Mouse (Mus musculus): ENCODE data around the gene Insrr.
"Not testable (repeated sequence)": the region's sequence is repeated elsewhere in the genome, so short reads cannot be mapped to it uniquely, and the experiment has no call there.

The Insrr gene

DNA sequence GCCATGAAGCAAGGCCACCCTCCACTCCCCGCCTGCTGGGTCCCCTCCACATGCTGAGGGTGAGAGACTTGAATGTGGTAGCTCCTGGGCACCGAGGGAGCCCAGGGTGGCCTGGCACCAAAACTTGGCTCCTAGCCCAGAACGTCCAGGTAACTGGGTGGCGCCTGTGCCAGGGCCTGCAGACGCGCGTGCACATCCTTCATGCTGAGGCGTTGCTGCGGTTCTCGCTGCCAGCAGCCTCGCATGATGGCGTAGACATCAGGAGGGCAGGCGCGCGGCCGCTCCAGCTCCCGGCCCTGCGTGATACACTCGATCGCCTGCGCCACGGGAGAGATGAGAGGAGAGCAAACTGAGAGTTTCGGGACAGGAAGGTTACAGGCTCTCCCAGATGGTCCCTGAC is 18.5 kb upstream of the Insrr start:
- no peak for DNase-seq (ENCODE audit: low spot score in 2 of 2)

DNA sequence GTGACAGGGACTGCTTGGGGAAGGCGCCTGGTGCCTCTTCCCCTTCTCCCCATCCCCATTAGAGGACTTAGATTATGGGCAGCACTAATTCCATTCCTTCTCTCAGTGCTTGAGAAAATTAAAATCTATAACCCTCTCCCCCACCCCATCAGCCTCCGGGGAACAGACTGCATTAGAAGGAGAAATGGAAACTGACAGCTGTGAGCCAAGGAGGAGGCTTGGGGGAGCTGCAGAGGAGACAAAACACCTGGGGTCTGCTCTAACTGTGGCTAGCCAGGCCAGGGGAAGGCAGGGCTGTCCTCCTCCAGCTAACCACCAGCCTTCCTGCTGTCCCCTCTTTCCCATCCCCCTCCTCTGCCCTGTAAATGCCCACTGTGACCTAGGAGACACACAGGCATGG is 17.7 kb upstream of the Insrr start:
- DNase-seq (ENCODE audit: low spot score in 2 of 2): no peak

DNA sequence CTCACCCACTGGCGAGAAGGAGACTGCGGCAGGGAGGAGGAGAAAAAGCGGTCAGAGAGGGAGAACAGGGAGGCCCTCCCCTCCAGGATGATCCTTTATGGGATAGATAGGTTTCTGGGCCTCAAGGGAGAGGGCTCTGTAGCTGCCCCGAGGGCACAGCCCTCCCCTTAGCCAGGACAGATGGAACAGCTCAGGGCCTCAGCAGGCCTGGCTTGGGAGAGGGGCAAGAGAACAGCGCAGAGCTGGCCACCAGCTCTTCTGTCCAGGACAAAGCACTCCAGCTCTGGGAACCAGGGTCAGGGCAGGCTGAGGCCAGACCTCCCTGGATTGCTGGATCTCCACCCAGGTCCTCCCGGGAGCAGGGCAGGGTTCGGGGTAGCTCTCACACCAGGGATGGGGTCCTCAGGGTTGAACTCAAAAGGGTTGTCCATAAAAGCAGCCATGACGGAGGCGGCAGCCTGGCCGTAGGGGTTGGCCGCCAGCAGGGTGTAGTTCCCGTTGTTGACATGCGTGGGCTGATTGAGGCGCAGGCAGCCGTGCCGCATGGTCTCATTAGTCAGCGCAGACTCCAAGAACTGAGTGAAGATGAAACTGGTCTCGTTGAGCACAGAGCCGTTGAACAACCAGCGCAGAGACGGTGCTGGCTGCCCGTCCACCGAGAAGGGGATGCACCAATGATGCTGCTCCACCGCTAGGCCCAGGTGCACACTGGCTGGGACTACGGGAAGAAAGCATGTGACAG is 13.3 kb upstream of the Insrr start:
- no peak for DNase-seq (ENCODE audit: low spot score in 2 of 2)

DNA sequence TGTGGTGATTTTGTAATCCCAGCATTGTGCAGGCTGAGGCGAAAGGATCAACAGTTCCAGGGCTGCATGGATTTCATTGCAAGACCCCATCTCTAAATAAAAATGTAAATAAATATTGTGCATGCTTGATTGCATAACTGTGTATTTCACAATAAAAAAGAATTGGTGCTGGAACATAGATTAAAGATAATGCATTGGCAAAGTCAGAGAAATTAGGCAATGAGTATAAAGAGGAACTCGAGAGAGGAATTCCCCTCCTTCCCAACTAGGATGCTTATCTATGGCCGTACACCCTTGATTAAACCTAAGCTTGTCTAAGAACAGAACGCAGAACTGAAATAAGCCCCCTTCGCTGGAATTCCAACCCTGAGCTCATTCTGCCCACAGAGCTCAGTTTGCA is 11.6 kb upstream of the Insrr start:
- DNase-seq (ENCODE audit: low spot score in 2 of 2): no peak

DNA sequence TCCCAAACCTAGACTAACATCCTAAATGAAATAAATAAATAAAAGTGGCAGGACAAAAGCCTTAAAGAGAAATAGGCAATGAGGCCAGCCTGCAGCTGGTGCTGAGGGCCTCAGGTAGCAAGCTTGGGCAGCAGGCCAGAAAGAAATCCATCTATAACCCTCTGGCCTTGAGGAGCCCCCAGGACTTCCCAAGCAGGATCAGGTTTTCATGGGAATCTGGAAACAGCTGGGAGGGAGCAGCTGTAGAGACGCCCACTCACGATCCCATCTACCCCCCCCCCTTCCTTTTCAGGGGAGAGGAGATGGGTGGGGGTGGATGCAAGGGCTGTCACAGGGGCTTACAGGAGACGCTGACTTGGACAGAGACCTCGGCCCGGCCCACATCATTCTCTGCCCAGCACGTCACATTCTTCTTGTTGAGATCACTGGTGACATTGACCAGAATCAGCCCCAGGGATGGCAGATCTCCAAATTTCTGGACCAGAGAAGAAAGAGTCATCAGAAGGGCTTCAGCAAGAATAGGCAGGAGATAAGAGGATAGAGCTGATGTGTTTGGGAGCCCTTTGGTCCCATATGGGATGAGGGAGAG is 11.0 kb upstream of the Insrr start:
- DNase-seq (ENCODE audit: low spot score in 2 of 2): no peak

DNA sequence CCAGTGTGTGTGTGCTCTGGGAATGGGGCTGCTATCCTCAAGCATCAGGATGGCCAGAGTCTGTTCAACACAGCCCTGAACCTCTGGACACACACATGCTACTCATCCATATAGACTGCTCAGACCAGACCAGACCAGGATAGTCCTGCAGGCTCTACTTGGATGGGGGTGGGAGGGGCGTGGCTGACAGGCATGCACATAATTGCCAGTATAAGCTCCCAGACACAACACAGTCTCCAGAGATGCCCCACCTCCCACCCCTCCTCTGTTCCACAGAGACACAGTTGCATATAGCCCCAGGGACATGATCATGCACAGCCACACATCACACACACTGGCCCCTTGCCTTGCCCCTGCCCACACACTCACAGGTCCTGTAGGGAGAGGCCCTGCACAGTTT is 7.5 kb upstream of the Insrr start:
- no peak for DNase-seq (ENCODE audit: low spot score in 2 of 2)

- DNase-seq (ENCODE audit: low spot score in 2 of 2): no peak
Measured at GRCm38 (mm10) chr3:87789768-87790167, 7.0 kb upstream of the Insrr start.

DNA sequence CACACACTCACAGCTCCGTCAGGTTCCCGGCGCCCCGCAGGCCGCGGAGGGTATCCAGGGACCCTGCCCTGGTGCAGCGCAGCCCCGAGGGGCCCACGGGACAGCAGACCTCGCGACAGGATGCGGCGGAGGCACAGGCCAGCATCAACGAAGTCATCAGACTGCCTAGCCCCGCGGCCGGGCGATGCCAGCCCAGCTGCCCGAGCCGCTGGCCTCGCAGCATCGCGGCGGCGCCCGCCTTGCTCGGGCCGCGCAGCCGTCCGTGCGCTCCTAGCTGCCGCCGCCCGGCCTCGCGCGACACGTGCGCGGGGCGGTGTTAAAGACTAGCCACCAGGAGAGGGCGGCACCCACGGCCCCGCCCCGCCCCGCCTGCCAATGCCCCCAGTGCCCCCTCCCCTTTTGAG is 1.8 kb upstream of the Insrr start, which contains the start of gene Ntrk1:
Gene Ntrk1 (minus strand): TSS at position 241 of the 404 bp plus-strand sequence.
- DNase-seq (ENCODE audit: low spot score in 2 of 2): no peak

DNA sequence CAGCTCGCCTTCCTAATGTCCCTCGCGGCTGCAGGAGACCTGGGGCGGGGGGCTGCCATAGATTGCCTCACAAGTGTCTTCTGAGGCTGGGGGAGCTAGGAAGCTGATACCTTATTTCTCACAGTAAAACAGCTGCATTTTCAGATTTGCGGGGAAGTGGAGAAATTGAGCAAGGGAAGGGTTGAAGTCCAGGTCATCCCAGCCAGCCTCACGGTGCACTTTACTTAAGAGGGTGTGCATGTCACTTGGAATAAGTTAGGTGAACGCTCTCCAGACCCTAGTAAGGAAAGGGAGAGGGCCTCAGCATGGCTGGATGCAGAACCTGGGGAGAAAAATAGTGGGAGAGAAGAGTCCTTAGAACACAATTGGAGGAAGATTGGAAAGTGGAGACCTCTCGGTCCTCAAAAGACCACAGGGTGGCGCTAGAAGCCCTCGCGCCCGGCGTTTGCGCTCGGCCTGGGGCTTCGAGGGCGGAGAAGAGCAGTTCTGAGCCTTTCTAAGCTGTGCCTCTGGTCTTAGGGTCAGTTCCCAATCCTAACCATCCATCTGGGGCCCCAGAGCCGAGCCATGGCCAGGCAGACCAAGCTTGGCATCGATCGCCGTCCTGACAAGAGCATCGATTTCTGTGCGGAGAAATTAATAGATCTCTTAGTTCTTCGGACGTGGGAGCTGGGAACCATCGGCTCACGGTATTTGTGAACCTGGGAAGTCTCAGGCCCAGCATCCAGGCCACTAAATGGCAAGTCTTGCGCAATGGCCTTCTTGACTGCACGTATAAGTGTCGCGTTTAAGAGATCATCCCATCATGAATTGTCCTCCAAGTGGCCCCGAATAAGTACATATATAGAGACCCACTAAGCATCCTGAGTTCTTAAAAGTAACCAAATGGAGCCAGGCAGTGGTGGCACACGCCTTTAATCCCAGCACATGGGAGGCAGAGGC is 1.1 kb upstream of the Insrr start:
- peak; percentile 41 to 73 for DNase-seq (ENCODE audit: low spot score in 2 of 2)

GRCm38 (mm10) chr3:87801681-87802080 is 4.9 kb downstream of the Insrr start:
- DNase-seq (ENCODE audit: low spot score in 2 of 2): peak in 1 of 2 experiments; percentile 36

GRCm38 (mm10) chr3:87804038-87804677 is 7.4 kb downstream of the Insrr start:
- no peak for DNase-seq (ENCODE audit: low spot score in 2 of 2)

DNA sequence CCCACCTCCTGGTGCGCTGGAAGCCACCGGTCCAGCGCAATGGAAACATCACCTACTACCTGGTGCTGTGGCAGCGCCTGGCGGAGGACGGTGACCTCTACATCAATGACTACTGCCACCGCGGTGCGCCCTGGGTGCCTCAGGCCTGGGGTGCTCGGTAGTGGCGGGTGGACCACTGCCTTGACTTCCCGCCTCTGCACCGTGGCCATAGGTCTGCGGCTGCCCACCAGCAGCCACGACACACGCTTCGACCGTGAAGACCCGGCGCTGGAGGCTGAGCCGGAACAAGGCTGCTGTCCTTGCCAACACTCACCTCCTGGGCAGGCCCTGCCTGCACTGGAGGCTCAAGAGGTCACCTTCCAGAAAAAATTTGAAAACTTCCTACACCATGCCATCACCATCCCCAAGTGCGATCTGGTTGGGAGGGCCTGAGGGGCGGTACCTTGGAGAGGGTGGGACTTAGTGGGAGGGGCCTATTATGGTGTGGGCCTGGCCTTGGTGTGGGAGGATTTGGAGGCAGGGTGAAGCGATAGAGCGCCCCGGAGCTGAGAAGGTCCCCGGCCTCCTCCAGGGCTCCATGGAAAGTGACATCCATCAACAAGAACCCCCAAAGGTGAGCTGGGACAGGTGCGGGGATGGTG is 12.7 kb downstream of the Insrr start:
- DNase-seq (ENCODE audit: low spot score in 2 of 2): no peak

DNA sequence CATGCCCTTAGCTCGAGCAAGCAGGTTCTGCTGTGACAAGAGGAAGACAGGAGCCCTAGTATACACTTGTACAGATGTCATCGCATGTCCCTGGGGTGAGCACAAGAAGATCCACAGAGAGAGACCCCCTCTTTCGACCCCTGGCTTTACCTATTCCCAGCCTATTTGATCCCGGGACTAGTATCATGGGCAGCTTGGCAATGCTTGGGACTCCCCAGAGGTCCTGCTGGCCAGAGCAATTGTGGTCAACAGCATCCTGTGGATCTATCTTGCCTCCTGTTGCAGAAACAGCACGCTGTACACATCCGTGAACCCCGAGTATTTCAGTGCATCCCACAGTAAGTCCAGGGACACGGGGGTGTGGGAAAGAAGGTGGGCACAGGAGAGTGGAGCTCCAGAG is 14.5 kb downstream of the Insrr start:
- no peak for DNase-seq (ENCODE audit: low spot score in 2 of 2)

DNA sequence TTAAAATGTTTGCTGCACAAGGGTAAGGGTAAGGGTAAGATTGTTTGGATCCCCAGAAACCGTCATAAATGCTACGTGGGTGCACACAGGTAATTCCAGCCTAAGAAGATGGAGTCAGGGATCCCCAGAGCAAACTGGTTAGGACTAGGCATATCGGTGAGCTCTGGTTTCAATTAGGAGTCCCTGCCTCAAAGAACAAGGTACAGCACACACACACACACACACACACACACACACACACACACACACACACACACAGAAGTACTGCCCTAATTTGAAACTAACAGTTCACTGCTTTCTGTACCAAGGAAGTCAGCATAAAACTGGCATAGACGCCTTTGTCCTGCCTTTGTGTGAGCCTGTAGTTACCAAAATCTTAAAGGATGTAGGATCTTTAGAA is 15.7 kb downstream of the Insrr start:
- no peak for DNase-seq (ENCODE audit: low spot score in 2 of 2)

DNA sequence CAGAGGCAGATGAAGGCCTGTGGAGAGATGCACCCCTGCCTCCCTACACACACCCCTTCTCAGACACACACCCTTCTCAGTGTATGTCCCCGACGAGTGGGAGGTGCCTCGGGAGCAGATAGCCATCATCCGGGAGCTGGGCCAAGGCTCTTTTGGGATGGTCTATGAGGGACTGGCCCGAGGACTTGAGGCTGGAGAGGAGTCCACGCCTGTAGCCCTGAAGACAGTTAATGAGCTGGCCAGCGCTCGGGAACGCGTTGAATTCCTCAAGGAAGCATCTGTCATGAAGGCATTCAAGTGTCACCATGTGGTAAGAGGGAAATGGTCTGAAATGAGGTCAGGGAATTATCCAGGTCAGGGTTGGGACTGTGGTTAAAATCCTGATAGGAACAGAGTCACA is 16.1 kb downstream of the Insrr start:
- no peak for DNase-seq (ENCODE audit: low spot score in 2 of 2)

DNA sequence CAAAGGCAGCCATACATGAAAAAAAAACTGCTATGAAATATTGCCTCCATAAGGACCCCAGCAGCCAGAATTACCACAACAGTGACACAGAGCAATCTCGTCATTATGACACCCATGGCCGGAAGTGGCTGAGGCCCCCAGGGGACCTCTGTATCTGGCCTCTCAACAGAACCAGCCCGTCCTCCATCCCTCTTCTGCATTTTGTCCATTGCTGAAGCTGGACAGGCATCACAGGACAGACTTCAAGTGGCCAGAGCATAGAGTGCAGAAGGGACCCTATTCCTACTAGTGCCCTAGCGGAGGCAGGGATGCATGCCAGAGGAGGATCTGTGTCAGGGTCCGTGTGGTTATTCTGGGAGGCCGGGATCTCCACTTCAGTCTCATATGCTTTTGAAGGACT is 19.4 kb downstream of the Insrr start:
- no peak for DNase-seq (ENCODE audit: low spot score in 2 of 2)

- peak; percentile 49 to 75 for DNase-seq (ENCODE audit: low spot score in 2 of 2)
Measured at GRCm38 (mm10) chr3:87816646-87817093, 19.9 kb downstream of the Insrr start.

- no peak for DNase-seq (ENCODE audit: low spot score in 2 of 2)
Measured at GRCm38 (mm10) chr3:87818226-87818625, 21.5 kb downstream of the Insrr start.

- not testable (repeated sequence) for DNase-seq (ENCODE audit: low spot score in 2 of 2)
Measured at GRCm38 (mm10) chr3:87824206-87824605, 27.5 kb downstream of the Insrr start, which contains the start of gene Pear1. Gene Pear1, minus strand, starts transcription at chr3:87824306.

- DNase-seq (ENCODE audit: low spot score in 2 of 2): no peak
Measured at GRCm38 (mm10) chr3:87828435-87828834, 31.7 kb downstream of the Insrr start.

DNA sequence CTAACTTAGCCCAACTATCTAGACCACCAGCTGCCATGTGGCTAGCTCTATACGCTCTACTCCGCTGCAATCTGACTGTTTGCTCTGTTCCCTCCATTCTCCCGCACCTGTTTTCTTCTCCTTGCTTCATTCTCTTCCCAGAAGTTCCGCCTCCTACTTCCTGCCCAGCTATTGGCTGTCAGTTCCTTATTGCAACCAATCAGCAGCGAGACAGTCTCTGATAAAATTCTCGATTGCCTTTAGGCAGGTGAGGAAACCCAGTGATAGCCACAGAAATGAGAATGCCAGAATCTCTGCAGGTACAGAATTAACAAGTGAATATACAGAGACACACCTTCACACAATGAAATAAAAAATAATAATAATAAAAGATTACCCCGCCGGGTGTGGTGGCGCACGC is 32.3 kb downstream of the Insrr start:
- no peak for DNase-seq (ENCODE audit: low spot score in 2 of 2)

Data from cerebellum, postnatal 4 days (tissue).